Mouse (Mus musculus) adrenal gland, adult 8-10 months (tissue): ENCODE data around the gene Plagl1. TPM values are rescaled to one million over a fixed set of nuclear protein-coding genes. Genes with fewer than 3 reads are reported as not detected.

ENCODE experiments used
- DNase-seq: peaks from one replicate; pipeline ENCODE4 v3.0.0; 2022
- total RNA-seq, 4 experiments: library from RNA; stranded (reverse); gene quantifications; 2 replicates each; pipeline ENCODE4 v1.2.4; 2022

Plagl1 gene
- total RNA-seq, 4 experiments from 2014 or later = 5.8 to 16.0 (median 11.3) TPM

DNA sequence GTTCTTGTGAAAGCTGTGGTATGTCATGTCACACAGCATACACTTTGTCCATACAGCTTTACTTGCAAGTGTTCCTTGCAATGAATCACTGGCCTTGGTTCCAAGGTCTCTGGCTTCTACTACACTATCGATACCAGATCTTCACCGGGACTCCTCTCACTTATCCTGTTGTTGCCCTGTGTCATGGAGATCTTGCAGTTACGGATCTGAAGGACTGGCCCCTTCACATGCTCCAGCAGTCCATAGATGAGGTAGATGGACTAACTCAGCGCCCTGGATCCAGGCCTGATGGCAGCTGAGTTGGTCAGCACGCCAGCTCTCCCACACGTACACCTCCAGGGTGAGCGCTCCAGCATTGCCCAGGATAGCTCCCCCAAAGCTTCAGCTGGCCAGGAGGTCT lies 75.0 kb downstream of the Plagl1 start:
- no peak for DNase-seq

DNA sequence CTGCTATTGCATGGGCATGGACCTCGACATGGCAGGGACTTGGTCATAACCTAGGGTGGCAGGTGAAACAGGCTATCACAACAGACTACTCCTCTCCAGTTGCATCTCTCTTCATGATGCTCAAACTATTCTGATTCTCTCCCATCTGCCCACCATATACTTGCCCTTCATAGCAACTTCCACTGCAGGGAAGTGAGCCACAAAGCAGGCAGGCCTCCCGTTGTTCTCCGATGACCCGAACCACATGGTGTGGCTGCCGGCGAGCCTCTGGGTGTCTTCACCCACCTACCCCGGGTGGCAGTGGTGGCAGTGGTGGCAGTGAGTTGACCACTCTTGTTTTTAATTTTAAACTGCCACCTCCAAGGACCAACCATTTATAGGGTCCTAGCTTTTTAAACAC lies 75.4 kb downstream of the Plagl1 start:
- DNase-seq = no peak

DNA sequence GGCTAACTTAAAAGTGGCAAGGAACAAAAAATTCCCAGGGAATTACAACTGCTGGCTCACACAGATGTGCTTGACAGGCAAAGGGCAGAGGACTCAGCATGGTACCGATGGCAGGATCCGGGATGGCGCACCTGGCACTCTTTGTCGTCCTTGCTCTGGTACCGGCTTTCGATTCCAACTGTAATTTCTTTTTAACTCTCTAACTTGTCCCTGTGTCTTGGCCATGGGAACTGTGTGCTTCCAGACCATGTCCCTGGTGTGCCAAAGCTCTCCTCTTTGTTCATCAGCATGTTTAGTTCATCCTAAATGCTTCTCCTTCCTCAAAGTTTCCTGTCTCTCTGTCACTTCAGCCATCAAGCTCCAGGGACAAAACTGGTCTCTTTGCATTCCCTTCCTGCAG lies 77.6 kb downstream of the Plagl1 start:
- no peak for DNase-seq

DNA sequence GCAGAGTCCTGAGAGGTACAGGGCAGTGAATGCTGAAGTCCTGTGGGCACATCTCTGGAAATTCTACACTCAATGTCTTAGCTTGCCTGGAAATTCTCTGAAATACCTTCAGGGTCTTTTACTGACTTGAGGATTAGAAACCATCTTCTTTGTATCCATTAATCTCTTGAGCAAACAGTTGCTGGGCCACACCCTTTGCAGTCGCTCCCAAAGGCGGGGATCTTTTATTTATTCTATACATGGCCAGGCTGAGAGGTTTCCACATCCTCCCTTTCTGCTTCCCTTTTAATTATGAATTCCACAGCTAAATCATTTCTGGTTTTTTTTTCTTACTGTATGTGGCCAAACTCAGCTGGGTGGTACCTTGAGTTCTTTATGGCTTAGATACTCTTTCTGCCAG lies 80.1 kb downstream of the Plagl1 start:
- no peak for DNase-seq

DNA sequence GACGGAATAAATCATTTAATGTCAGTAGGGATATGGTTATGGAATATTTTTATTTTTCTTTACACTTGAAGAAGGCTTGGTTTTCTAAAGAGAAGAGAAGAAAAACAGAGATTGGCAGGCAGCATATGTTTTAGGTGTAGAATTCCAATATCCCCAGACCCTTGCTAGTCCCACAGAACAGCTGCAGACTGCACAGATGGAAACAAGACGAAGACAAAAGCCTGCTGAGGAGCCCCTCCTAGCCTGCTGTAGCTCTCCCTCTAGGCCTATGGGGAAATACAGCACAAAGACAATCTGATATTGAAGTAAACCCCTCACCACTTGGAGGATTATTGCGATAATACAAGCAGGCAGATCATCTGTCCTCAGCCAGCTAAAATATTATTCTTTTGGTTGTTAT lies 90.1 kb downstream of the Plagl1 start:
- DNase-seq = no peak

DNA sequence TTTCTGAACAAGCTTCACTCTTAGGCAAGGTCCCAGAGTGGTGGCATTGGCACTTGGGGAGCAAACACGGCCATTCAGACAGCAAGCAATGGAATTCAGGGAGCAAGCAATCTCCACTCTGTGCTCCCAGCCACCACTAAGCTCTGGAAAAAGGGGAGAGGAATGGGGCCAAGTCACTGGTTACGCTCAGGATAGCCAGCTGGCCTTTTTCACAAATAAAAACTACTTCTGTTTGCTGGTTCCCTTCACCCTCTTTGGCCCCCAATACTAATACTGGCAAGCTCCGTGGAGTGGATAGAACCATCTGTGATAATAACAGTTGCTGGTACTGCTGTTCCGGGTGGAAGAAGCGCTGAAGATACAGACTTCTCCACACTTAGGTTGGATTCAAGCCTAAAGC lies 91.0 kb downstream of the Plagl1 start:
- no peak for DNase-seq

DNA sequence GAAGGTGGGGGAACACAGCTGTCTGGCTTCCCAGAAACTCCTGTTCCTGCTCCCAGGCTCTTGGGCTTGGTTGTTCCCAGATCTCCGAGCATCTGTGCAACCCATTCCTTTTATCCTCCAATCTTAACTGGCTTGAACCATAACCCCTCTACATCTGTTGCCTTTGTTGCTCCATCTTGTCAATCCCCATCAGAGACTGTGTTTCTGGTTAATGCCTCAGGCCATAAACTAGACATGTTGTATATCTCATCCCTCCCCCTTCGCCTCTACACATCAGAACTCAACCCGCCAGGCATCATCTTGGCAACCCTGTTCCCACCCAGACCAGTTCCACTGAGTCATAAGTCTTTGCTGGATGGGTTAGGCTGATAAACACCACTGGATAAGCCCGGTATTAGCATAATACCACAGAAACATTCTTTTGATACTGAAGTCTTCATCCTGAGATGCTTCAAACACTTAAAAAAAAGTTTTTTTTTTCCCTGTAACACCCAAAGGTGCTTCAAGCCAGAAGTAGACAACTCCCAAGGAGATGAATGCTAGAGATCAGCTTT lies 92.6 kb downstream of the Plagl1 start:
- no peak for DNase-seq

DNA sequence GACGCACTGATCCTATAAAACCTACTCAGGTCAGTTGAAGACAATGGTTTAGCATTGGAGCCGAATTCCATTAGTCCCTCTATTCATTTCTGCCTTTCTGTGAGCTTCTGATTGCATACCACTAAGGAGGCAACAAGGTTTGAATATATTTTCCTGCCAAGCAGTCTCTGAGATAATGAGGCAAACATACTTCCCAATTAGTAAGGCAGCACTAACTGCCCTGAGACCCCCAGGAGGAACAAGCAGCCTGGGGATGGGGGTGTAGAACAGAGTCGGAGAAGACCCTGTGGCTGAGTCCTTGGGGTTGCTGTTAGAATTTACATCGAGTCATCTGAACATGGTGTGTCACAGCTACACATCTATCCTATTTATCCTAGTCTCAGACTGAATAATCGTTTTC lies 95.1 kb downstream of the Plagl1 start:
- no peak for DNase-seq

DNA sequence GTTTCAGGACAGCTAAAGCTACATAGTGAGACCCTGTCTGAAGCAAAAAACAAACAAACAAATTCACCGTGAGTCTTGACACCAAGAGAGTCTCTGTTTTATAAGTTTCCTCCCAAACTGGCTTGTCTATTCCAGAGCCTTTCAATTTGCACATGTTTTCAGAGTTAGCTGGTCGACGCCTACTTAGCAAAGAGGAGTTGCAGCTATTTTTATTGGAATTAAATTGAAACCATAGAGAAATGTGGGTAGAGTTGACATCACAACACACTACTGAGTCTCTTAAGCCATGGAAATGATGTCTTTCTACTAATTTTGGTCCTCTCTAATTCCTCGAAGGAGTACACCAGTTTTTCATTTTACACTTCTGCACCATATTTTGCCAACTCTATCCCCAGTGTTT lies 100.6 kb downstream of the Plagl1 start:
- DNase-seq = no peak

DNA sequence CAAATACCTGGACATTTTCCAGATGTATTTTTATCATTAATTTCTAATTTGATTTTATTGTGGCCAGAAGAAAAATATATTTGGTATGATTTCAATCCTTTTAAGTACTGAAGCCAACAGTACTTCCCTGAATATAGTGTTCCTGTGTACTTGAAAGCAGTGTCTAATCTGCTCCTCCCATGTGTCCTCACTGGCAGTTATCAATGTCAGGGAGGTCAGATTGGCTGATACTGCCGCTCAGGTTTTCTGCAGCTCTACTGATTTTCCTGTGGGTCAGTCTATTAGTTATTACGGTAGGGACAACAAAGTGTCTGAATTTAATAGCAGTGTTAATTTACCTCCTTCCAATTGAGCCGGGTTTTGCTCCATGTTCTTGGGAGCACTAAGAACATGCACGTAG lies 101.7 kb downstream of the Plagl1 start:
- DNase-seq = no peak

DNA sequence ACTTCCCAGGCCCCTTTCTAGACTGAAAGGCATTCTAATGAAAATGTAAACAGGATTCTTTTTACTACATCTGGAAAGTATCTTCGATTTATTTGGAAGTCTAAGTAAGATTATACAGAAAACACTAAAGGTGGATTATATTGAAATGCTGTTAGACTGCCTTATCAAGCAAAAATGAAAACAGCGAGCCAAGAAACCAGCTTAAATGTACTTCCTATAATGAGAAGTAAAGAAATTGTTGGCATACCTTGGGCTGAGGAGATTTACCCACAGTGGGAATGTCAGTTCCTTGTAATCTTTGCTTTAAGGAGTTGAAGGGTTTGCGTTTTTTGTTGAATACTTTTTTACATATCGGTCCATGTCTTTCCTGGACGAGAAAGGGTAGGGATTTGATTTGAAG lies 108.2 kb downstream of the Plagl1 start:
- DNase-seq = no peak

DNA sequence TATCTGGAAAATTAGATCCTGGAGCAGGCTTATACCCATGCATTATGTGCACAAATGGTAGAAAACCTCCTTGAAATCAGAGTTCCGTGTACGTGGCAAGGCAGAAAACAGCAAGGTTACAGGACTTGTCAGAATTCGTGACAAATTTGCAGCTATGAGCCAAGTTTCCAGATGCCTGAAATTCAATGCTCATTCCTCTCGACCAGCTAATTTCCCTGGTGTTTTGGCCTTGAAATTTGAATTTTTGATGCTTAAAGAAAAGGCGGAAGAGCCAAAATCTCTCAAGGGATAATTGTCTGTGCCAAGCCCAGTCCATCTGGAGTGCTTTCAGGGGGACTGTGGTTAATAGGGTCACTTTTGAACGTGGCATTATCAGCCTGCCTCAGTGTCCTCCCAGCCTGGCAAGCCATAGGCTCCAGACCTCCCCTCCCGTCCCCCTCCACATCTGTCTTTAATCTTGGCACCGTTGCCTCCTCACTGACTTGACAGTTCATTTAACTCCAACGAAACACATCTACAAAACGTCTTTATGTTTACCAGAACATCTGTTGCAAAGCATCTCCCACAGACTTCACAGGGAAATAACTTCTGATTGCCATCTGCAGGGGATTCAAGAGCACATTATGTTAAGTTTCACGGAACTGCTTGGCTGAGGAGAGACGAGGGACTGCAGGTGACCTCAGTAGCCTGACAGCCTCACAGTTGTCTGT lies 110.6 kb downstream of the Plagl1 start:
- no peak for DNase-seq

DNA sequence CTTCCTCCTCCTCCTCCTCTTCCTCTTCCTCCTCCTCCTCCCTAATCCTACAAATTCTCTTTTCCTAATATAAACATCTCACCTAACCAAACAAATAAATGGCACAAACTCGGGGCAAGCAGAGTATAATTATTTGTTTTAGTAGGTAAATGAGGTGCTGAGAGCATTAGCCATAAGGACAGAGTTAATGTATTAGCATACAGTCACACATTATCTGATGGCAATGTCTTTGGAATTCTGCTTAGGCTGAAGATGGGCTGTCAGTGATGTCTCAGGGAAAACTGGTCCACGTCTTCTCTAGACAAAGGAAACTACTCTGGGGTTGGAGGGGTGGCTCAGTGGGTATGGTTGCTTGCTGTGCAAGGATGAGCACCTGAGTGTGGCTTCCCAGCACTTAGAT lies 111.2 kb downstream of the Plagl1 start:
- DNase-seq = no peak

DNA sequence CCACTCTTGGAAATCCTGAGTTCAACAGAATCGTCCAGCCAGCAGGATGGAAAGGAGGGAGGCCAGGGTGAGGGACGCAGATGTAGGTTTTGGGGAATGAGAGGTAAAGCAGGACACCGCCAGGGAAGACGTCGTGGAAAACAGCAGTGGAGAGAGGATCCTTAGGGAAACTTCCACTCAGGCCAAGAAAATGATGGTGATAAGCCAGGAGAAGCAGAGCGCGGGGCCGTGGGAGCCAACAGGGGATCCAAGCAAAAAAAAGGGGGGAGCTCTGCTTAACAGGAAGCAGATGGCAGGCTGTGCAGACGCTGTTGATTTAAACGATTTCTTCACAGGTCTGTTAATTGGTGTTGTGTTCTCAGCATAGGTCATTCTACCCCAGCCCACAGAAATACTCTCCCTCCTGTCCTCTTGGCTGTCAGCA lies 112.5 kb downstream of the Plagl1 start:
- no peak for DNase-seq

DNA sequence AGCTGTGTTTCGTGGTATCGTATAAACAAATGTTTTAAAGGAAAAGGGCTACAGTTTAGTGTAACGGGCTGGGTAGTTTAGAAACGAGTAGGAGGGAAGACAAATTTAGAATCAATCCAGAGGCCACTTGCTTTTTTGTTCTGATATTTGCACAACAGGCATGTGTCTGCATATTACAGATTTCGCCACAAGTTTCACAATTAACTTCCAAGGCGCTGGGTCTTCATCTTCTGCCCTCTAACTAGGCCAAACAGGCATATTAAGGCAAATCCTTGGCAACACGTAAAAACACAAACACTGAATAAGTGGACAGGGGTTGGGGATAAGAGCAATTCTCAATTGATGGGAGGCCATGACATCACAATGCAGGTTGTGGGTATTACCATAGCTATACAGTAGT lies 115.6 kb downstream of the Plagl1 start:
- no peak for DNase-seq

DNA sequence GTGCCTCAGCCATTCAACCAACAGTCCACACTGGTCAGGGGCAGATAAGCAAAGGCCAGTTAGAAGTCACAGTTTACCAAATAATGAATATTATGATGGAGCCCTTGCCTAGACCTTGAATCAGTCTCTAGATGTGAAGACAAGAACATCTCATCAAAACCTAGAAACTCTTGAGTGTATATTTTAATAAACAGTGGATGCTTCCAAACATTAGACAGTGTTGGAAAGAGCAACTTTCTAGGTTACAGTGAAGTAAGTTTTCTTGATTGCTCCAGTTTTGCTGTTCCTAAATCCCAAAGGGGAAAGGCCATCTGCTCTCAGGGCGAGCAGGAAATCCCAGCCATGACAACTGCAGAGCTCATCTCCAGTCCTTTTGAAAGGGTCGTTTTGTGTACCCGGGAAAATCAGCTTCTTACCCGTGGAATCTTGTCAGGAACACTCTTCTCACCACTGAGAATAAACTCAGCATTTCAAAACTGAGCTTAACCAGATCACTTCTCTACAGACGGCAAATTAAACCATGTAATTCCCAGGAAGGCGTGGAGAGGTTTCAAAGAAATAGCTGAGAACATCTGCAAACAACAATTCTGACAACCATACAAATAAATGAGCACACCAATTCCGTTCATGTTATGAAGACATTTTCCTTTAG lies 117.8 kb downstream of the Plagl1 start, which contains the start of gene Zc2hc1b:
TSS of gene Zc2hc1b (minus strand) at position 51 of the 652 bp plus-strand sequence.
- DNase-seq = no peak

DNA sequence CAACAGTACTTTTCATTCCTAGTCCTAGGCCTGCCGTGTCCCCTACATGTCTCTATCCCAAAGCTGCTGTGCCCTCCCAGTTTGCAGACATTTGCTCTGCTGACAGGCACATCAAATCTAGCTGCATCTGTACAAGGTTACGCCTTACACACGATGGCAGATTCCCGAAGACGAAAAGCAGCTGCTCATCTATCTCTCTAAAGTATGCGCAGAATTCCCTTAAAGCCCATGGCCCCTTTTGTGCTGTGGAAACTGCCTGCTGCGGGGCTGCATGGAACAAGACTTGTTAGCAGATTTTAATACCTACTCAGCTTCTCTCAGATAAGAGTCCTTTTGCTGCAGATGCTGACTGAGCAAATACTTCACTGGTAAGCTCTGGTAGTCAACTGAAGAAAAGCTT lies 119.9 kb downstream of the Plagl1 start:
- no peak for DNase-seq

Other genes with a start within 250 kb of the Plagl1 start
- 100 to 1,000 TPM in 3 of 4 experiments, 10 to 100 TPM in 1; 98.3 to 124 (median 123) TPM for gene Utrn, start 191.1 kb upstream of the Plagl1 start, total RNA-seq
- gene Stx11, start 96.2 kb upstream of the Plagl1 start, total RNA-seq = 10 to 100 TPM in 1 of 4 experiments, 1 to 10 TPM in 3; 7.7 to 10.2 (median 8.5) TPM
- 10 to 100 TPM; 11.5 to 14.3 (median 12.5) TPM for gene Sf3b5, start 55.2 kb upstream of the Plagl1 start, total RNA-seq
- gene Zc2hc1b, start 117.5 kb downstream of the Plagl1 start, total RNA-seq = not detected
- gene Ltv1, start 132.7 kb downstream of the Plagl1 start, total RNA-seq = 10 to 100 TPM; 34.7 to 46.0 (median 40.2) TPM